Mouse (Mus musculus) limb, embryonic 12.5 days (tissue): ENCODE results near the gene Mroh2a. TPM values are rescaled to one million over a fixed set of nuclear protein-coding genes. Genes with fewer than 3 reads are reported as not detected.
A peak's percentile ranks its signal among the peaks of the same experiment; 100 is the strongest.

Experiments used
- ATAC-seq: fragments of 200-750 bp; cut with Nextera tagmentation; 2 replicates; pipeline ENCODE4 v1.8.0; 2017; ENCODE audit warnings: low read depth, moderate TSS enrichment; ENCODE audit not compliant: insufficient number of reproducible peaks, insufficient read depth, low FRiP score, low TSS enrichment
- H3K27ac ChIP-seq: fragments of 300-500 bp; sonication (generic); 2 replicates; pipeline ENCODE4 v1.5.1; 2016; ENCODE audit warnings: mild to moderate bottlenecking, moderate library complexity
- H3K27me3 ChIP-seq: fragments of 300-500 bp; sonication (generic); 2 replicates; pipeline ENCODE4 v1.6.1; 2016; ENCODE audit warnings: mild to moderate bottlenecking, moderate library complexity
- H3K36me3 ChIP-seq: fragments of 300-500 bp; sonication (generic); 2 replicates; pipeline ENCODE4 v1.6.1; 2016; ENCODE audit warnings: mild to moderate bottlenecking, moderate library complexity
- H3K4me1 ChIP-seq: fragments of 300-500 bp; sonication (generic); replicated peaks from 2 replicates; pipeline ENCODE4 v1.6.1; 2016
- H3K4me2 ChIP-seq: fragments of 300-500 bp; sonication (generic); 2 replicates; pipeline ENCODE4 v1.6.1; 2016; ENCODE audit warnings: mild to moderate bottlenecking, moderate library complexity
- H3K4me3 ChIP-seq: fragments of 300-500 bp; sonication (generic); replicated peaks from 2 replicates; pipeline ENCODE4 v1.5.1; 2016; ENCODE audit warnings: mild to moderate bottlenecking
- H3K9ac ChIP-seq: fragments of 300-500 bp; sonication (generic); replicated peaks from 2 replicates; pipeline ENCODE4 v1.6.1; 2016; ENCODE audit warnings: mild to moderate bottlenecking, moderate library complexity
- H3K9me3 ChIP-seq: fragments of 300-500 bp; sonication (generic); 2 replicates; pipeline ENCODE4 v1.6.1; 2016; ENCODE audit warnings: mild to moderate bottlenecking, moderate library complexity
- WGBS: fragments of 180-500 bp; shearing (Covaris S2); methylation state at CpG from one replicate; pipeline ENCODE4 v1.1.7; 2016; 5-methylcytosine and 5-hydroxymethylcytosine counted together
- polyA plus RNA-seq: library from polyadenylated mRNA; unstranded; fragments of >200 nt; fragmentation: Nextera tagmentation; extraction: Ambion mirVana; gene quantifications from 2 replicates; pipeline ENCODE4 v1.2.1, GENCODE M21; 2016

The Mroh2a gene
- polyA plus RNA-seq, 1 experiment from 2014 or later: 2.0 TPM

GRCm38 (mm10) chr1:88230981-88231802 is 4.4 kb downstream of the Mroh2a start:
- H3K27ac ChIP-seq: no peak overlapping the region
- no peaks in the 10 kb centered on the region for H3K4me1 ChIP-seq
- H3K4me3 ChIP-seq: no peak overlapping the region
- H3K27me3 ChIP-seq: no peaks in the 10 kb centered on the region
- H3K9ac ChIP-seq: no peak overlapping the region
- H3K36me3 ChIP-seq: no peaks in the 10 kb centered on the region
- WGBS: 78% methylated on average over 6 of the region's 6 CpGs
- peaks cover 100% of the 10 kb centered on the region for H3K9me3 ChIP-seq
- no peak overlapping the region for H3K4me2 ChIP-seq
- no peak for ATAC-seq

- Histone ChIP-seq H3K9ac (no peak overlapping the region), H3K4me1 (no peaks in the 10 kb centered on the region), H3K36me3 (no peaks in the 10 kb centered on the region), H3K27ac (no peak overlapping the region), H3K27me3 (no peaks in the 10 kb centered on the region), H3K4me3 (no peak overlapping the region), H3K4me2 (no peak overlapping the region), H3K9me3 (peaks cover 97% of the 10 kb centered on the region)
- ATAC-seq: no peak
- WGBS: 69% methylated on average over 7 of the region's 7 CpGs
Observed at GRCm38 (mm10) chr1:88231803-88232499, 5.2 kb downstream of the Mroh2a start.

GRCm38 (mm10) chr1:88232664-88233380 is 6.0 kb downstream of the Mroh2a start:
- H3K4me3 ChIP-seq: no peak overlapping the region
- H3K9ac ChIP-seq: no peak overlapping the region
- 55% methylated on average over 3 of the region's 3 CpGs for WGBS

GRCm38 (mm10) chr1:88233421-88234247 is 6.8 kb downstream of the Mroh2a start:
- Histone ChIP-seq H3K36me3 (no peaks in the 10 kb centered on the region), H3K4me3 (no peak overlapping the region), H3K9me3 (peaks cover 97% of the 10 kb centered on the region), H3K27ac (no peak overlapping the region), H3K4me2 (no peak overlapping the region), H3K4me1 (no peaks in the 10 kb centered on the region), H3K9ac (no peak overlapping the region), H3K27me3 (no peaks in the 10 kb centered on the region)
- ATAC-seq: no peak
- WGBS: 68% methylated on average over 14 of the region's 14 CpGs

More at GRCm38 (mm10) chr1:88232664-88233380, 6.0 kb downstream of the Mroh2a start:
- Histone ChIP-seq H3K9me3 (peaks cover 97% of the 10 kb centered on the region), H3K27ac (no peak overlapping the region), H3K36me3 (no peaks in the 10 kb centered on the region), H3K27me3 (no peaks in the 10 kb centered on the region), H3K4me2 (no peak overlapping the region), H3K4me1 (no peaks in the 10 kb centered on the region)
- no peak for ATAC-seq

- no peak overlapping the region for H3K4me2 ChIP-seq
- H3K27ac ChIP-seq: no peak overlapping the region
- no peaks in the 10 kb centered on the region for H3K4me1 ChIP-seq
- no peak overlapping the region for H3K9ac ChIP-seq
- no peak overlapping the region for H3K4me3 ChIP-seq
- H3K36me3 ChIP-seq: no peaks in the 10 kb centered on the region
- ATAC-seq: no peak
- H3K27me3 ChIP-seq: no peaks in the 10 kb centered on the region
- WGBS: 63% methylated on average over 4 of the region's 4 CpGs
- peaks cover 97% of the 10 kb centered on the region for H3K9me3 ChIP-seq
Observed at GRCm38 (mm10) chr1:88234248-88234610, 7.4 kb downstream of the Mroh2a start.

GRCm38 (mm10) chr1:88234646-88235045 is 7.9 kb downstream of the Mroh2a start:
- Histone ChIP-seq H3K4me3 (no peak overlapping the region), H3K4me1 (no peaks in the 10 kb centered on the region), H3K9ac (no peak overlapping the region), H3K36me3 (no peaks in the 10 kb centered on the region), H3K4me2 (no peak overlapping the region), H3K27ac (no peak overlapping the region), H3K9me3 (peaks cover 97% of the 10 kb centered on the region), H3K27me3 (no peaks in the 10 kb centered on the region)
- ATAC-seq: no peak
- 47% methylated on average over 5 of the region's 5 CpGs for WGBS

GRCm38 (mm10) chr1:88235046-88235893 is 8.5 kb downstream of the Mroh2a start:
- no peaks in the 10 kb centered on the region for H3K27me3 ChIP-seq

GRCm38 (mm10) chr1:88235894-88236415 is 9.2 kb downstream of the Mroh2a start:
- no peaks in the 10 kb centered on the region for H3K27me3 ChIP-seq
- H3K27ac ChIP-seq: no peak overlapping the region
- H3K4me1 ChIP-seq: no peaks in the 10 kb centered on the region
- no peak for ATAC-seq
- WGBS: 66% methylated on average over 4 of the region's 4 CpGs
- H3K4me2 ChIP-seq: no peak overlapping the region
- H3K36me3 ChIP-seq: no peaks in the 10 kb centered on the region
- peaks cover 97% of the 10 kb centered on the region for H3K9me3 ChIP-seq
- no peak overlapping the region for H3K9ac ChIP-seq
- no peak overlapping the region for H3K4me3 ChIP-seq

More at GRCm38 (mm10) chr1:88235046-88235893, 8.5 kb downstream of the Mroh2a start:
- Histone ChIP-seq H3K4me2 (no peak overlapping the region), H3K27ac (no peak overlapping the region), H3K9ac (no peak overlapping the region), H3K4me1 (no peaks in the 10 kb centered on the region), H3K36me3 (no peaks in the 10 kb centered on the region), H3K9me3 (peaks cover 97% of the 10 kb centered on the region), H3K4me3 (no peak overlapping the region)
- WGBS: 64% methylated on average over 11 of the region's 11 CpGs
- ATAC-seq: peak; percentile 12; the same call in 1 of the 2 replicates

- H3K9ac ChIP-seq: no peak overlapping the region
- H3K4me1 ChIP-seq: no peaks in the 10 kb centered on the region
- no peaks in the 10 kb centered on the region for H3K36me3 ChIP-seq
- no peak for ATAC-seq
- H3K27ac ChIP-seq: no peak overlapping the region
- no peak overlapping the region for H3K4me3 ChIP-seq
- no peaks in the 10 kb centered on the region for H3K27me3 ChIP-seq
- H3K9me3 ChIP-seq: peaks cover 92% of the 10 kb centered on the region
- no peak overlapping the region for H3K4me2 ChIP-seq
- WGBS: 74% methylated on average over 5 of the region's 5 CpGs
Observed at GRCm38 (mm10) chr1:88237311-88237710, 10.5 kb downstream of the Mroh2a start.

GRCm38 (mm10) chr1:88238771-88239170 is 12.0 kb downstream of the Mroh2a start:
- Histone ChIP-seq H3K36me3 (no peaks in the 10 kb centered on the region), H3K27me3 (no peaks in the 10 kb centered on the region), H3K4me1 (no peaks in the 10 kb centered on the region), H3K9ac (no peak overlapping the region), H3K9me3 (peaks cover 91% of the 10 kb centered on the region), H3K27ac (no peak overlapping the region), H3K4me3 (no peak overlapping the region), H3K4me2 (no peak overlapping the region)
- 76% methylated on average over 6 of the region's 6 CpGs for WGBS
- ATAC-seq: no peak
